Mouse (Mus musculus): ENCODE results near the gene Cgnl1.

DNA sequence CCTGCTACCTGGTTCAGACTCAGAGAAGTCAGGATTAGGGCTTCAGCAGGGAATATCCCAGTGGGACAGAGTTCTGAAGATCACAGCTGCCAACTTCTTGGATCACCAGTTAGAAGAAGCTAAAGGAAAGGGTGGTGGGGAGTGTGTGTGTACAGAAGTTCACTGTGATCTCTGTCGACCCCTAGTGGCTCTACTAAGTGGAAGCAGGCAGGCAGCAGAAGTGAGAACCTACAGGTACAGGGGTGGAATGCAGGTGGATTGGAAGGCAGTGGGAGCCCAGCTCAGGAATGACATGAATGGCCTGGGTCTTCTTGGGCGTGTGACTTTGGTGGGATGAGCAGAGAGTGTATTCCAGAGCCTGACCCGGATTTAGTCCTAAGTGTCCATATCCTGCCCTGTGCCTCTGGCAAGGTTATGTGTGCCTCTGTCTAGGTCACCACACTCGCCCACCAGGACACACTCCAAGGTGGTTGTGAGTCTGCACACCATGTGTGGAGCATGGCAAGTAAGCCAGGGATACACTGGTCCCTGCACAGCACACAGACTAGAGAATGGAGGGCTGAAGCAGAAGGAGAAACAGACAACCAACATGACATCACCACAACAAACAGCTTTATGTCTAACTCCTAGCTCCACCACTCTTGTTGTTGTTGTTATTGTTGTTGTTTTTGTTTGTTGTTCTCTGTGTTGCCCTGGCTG is 147.4 kb downstream of the Cgnl1 start:
- TF ChIP-seq CTCF (IDR thresholded peaks at IDR 0.05; ENCODE audit: control insufficient read depth, insufficient read depth, insufficient replicate concordance, low read depth, low read length) (peak; percentile 51; the same call in 1 of the 2 replicates), POLR2A (IDR thresholded peaks at IDR 0.05; ENCODE audit: control insufficient read depth, low read depth, low read length) (no peak)

Data from testis, adult 2 months (tissue).